Mouse (Mus musculus) stomach, embryonic 14.5 days (tissue): ENCODE measurements around the gene Tet1. TPM values are rescaled to one million over a fixed set of nuclear protein-coding genes. Genes with fewer than 3 reads are reported as not detected.
A peak's percentile ranks its signal among the peaks of the same experiment; 100 is the strongest.
"Not testable (repeated sequence)": the region's sequence is repeated elsewhere in the genome, so short reads cannot be mapped to it uniquely, and the experiment has no call there.

ENCODE experiments used
- ATAC-seq: fragments of 200-750 bp; cut with Nextera tagmentation; 2 replicates; pipeline ENCODE4 v1.8.0; 2017; ENCODE audit warnings: low read depth, moderate TSS enrichment; ENCODE audit not compliant: insufficient number of reproducible peaks, insufficient read depth, low FRiP score
- H3K27ac ChIP-seq: fragments of 300-500 bp; sonication (generic); 2 replicates; pipeline ENCODE4 v1.5.1; 2014; ENCODE audit warnings: mild to moderate bottlenecking, low read length, moderate library complexity, mixed read lengths
- H3K27me3 ChIP-seq: fragments of 300-500 bp; sonication (generic); 2 replicates; pipeline ENCODE4 v1.6.1; 2014; ENCODE audit warnings: low read length, control low read depth, mixed read lengths; ENCODE audit not compliant: control insufficient read depth, insufficient read depth
- H3K36me3 ChIP-seq: fragments of 300-500 bp; sonication (generic); 2 replicates; pipeline ENCODE4 v1.6.1; 2014; ENCODE audit warnings: mild to moderate bottlenecking, control low read depth, low read length, moderate library complexity, mixed read lengths; ENCODE audit not compliant: control insufficient read depth, insufficient read depth
- H3K4me1 ChIP-seq: fragments of 300-500 bp; sonication (generic); 2 replicates; pipeline ENCODE4 v1.6.1; 2014; ENCODE audit warnings: low read length, control low read depth, mixed read lengths; ENCODE audit not compliant: control insufficient read depth, insufficient read depth
- H3K4me2 ChIP-seq: fragments of 300-500 bp; sonication (generic); replicated peaks from 2 replicates; pipeline ENCODE4 v1.6.1; 2014; ENCODE audit warnings: low read depth, low read length, control low read depth
- H3K4me3 ChIP-seq: fragments of 300-500 bp; sonication (generic); 2 replicates; pipeline ENCODE4 v1.5.1; 2014; ENCODE audit warnings: low read depth, low read length, control low read depth
- H3K9ac ChIP-seq: fragments of 300-500 bp; sonication (generic); replicated peaks from 2 replicates; pipeline ENCODE4 v1.6.1; 2014; ENCODE audit warnings: low read depth, mild to moderate bottlenecking, control low read depth, low read length, moderate library complexity, mixed read lengths
- H3K9me3 ChIP-seq: fragments of 300-500 bp; sonication (generic); 2 replicates; pipeline ENCODE4 v1.6.1; 2016; ENCODE audit warnings: low read depth, low read length, control low read depth; ENCODE audit not compliant: control insufficient read depth
- WGBS: fragments of 180-500 bp; shearing (Covaris S2); extraction: QIAGEN DNeasy Blood & Tissue Kit; methylation state at CpG from one replicate; pipeline ENCODE4 v1.1.7; 2014; 5-methylcytosine and 5-hydroxymethylcytosine counted together
- polyA plus RNA-seq: library from polyadenylated mRNA; unstranded; fragments of >200 nt; fragmentation: Nextera tagmentation; extraction: Ambion mirVana; gene quantifications from 2 replicates; pipeline ENCODE4 v1.2.1, GENCODE M21; 2014

Gene Tet1
- 33.3 and 34.7 TPM in 2 replicates for polyA plus RNA-seq

DNA sequence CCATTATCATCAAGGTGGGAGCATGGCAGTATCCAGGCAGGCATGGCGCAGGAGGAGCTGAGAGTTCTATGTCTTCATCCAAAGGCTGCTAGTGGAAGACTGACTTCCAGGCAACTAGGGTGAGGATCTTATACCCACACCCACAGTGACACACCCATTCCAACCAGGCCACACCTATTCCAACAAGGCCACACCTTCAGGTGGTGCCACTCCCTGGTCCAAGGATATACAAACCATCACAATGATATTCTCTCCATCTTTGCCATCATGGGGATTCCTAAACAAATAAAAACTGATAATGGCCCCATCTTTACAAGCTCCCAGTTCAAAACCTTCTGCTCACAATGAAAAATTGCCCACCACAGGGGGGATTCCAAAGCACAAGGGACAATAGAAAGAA is at the start of gene Tet1:
TSS of gene Tet1 (minus strand) at position 101 of the 400 bp plus-strand sequence.
- ATAC-seq, result not testable (repeated sequence)

DNA sequence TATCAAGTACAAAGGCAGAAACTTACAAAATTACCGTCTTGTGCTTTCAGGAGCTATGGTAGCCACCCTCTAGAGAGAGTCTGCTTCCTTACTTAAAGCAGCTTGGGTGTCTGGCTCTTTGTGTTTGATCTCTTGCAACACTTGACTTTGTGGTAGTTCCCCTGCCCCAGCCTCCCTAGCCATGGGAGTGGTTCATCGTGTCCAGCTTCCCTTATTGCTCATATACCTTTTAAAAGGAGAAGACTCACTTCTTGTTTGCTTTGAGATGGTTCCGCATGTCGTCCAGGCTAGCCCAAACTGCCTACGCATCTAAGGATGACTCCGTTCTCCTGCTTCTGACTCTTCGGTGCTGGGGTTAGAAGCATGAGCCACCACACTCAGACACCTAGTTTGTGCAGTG is 39.8 kb upstream of the Tet1 start:
- ATAC-seq, result no peak
- no peaks in the 10 kb centered on the region for H3K27me3 ChIP-seq
- no peak overlapping the region for H3K4me2 ChIP-seq
- 94% methylated on average over 7 of the region's 7 CpGs for WGBS
- peaks cover 4% of the 10 kb centered on the region for H3K36me3 ChIP-seq
- H3K9ac ChIP-seq, result no peak overlapping the region
- H3K27ac ChIP-seq, result no peak overlapping the region
- peaks cover 4% of the 10 kb centered on the region; the same call in 1 of the 2 replicates for H3K4me1 ChIP-seq
- H3K4me3 ChIP-seq, result no peak overlapping the region
- no peaks in the 10 kb centered on the region for H3K9me3 ChIP-seq

More for the DNA sequence above, at the start of gene Tet1:
- not testable (repeated sequence) for H3K4me2 ChIP-seq, H3K4me1 ChIP-seq, H3K36me3 ChIP-seq, H3K27ac ChIP-seq, H3K4me3 ChIP-seq, H3K27me3 ChIP-seq, H3K9ac ChIP-seq, H3K9me3 ChIP-seq
- WGBS, result no CpG with 5 or more reads among the region's 1 CpGs

DNA sequence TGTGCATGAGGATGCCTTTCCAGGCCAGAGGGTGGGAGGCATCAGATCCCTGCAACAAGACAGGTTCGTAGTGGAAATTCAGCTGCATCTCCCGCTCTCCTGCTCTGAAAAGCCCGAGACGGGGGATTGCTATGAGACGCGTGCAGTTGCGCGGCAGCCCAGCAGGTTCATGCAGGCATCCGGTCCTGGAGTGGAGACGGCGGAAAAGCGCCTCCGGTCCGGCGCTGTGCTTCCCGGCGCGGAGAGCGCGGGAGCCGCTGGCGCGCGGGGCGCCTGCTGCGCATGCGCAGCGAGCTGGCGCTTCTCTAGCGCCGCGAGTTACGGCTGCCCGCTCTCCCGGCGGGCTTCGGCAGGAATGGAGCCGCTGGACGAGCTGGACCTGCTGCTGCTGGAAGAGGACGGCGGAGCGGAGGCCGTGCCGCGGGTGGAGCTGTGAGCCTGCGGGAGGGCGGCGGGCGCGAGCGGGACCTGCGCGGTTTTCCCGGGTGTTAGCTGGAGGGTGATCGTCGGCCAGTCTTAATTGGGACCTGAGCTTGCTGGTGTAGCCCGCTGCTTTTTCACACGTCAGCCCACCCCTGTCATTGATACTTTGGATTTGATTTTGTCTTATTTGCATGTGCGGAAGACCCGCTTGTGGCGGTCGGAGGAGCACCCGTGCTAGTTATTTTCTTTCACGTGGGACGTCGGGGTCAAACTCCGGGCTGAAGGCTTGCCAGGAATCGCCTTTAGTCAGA is 38.1 kb upstream of the Tet1 start, which contains the start of gene Dna2:
TSS of gene Dna2 (plus strand) at position 289 of the 734 bp plus-strand sequence.
- peak within 1 kb of the TSS; percentile 78; the same call in 1 of the 2 replicates for H3K27ac ChIP-seq
- H3K27me3 ChIP-seq, result no peaks in the 10 kb centered on the region
- peak; percentile 90 for ATAC-seq
- no peaks in the 10 kb centered on the region for H3K9me3 ChIP-seq
- peak within 1 kb of the TSS; percentile 53 for H3K4me2 ChIP-seq
- 0% methylated on average over 68 of the region's 68 CpGs for WGBS
- H3K4me1 ChIP-seq, result peaks cover 4% of the 10 kb centered on the region; the same call in 1 of the 2 replicates
- H3K9ac ChIP-seq, result peak within 1 kb of the TSS; percentile 60
- peak within 1 kb of the TSS; percentile 63 for H3K4me3 ChIP-seq
- H3K36me3 ChIP-seq, result peaks cover 8% of the 10 kb centered on the region

GRCm38 (mm10) chr10:62944975-62945580 is 36.3 kb upstream of the Tet1 start:
- Histone ChIP-seq H3K9me3 (no peaks in the 10 kb centered on the region), H3K9ac (no peak overlapping the region), H3K4me1 (peaks cover 4% of the 10 kb centered on the region; the same call in 1 of the 2 replicates), H3K36me3 (peaks cover 8% of the 10 kb centered on the region), H3K4me2 (no peak overlapping the region), H3K27me3 (no peaks in the 10 kb centered on the region), H3K27ac (no peak overlapping the region), H3K4me3 (no peak overlapping the region)
- no peak for ATAC-seq
- WGBS, result 89% methylated on average over 10 of the region's 10 CpGs

GRCm38 (mm10) chr10:62932381-62932780 is 23.6 kb upstream of the Tet1 start:
- Histone ChIP-seq H3K27ac (no peak overlapping the region), H3K9me3 (no peaks in the 10 kb centered on the region), H3K4me1 (no peaks in the 10 kb centered on the region), H3K4me3 (no peak overlapping the region), H3K27me3 (no peaks in the 10 kb centered on the region), H3K9ac (no peak overlapping the region), H3K4me2 (no peak overlapping the region), H3K36me3 (peaks cover 19% of the 10 kb centered on the region)
- ATAC-seq, result no peak
- WGBS, result 89% methylated on average over 1 of the region's 1 CpGs

- H3K4me2 ChIP-seq, result no peak overlapping the region
- H3K9ac ChIP-seq, result no peak overlapping the region
- no peaks in the 10 kb centered on the region for H3K9me3 ChIP-seq
- H3K36me3 ChIP-seq, result peaks cover 5% of the 10 kb centered on the region; the same call in 1 of the 2 replicates
- H3K4me3 ChIP-seq, result no peak overlapping the region
- ATAC-seq, result no peak
- WGBS, result 84% methylated on average over 4 of the region's 4 CpGs
- no peaks in the 10 kb centered on the region for H3K27me3 ChIP-seq
- no peaks in the 10 kb centered on the region for H3K4me1 ChIP-seq
- no peak overlapping the region for H3K27ac ChIP-seq
Measured at GRCm38 (mm10) chr10:62924096-62924635, 15.4 kb upstream of the Tet1 start.

- peak overlapping the region; percentile 93 for H3K4me3 ChIP-seq
- peak; percentile 64; the same call in 1 of the 2 replicates for ATAC-seq
- H3K4me2 ChIP-seq, result peak overlapping the region; percentile 81
- under 1% methylated on average over 29 of the region's 29 CpGs for WGBS
- H3K4me1 ChIP-seq, result no peaks in the 10 kb centered on the region
- no peaks in the 10 kb centered on the region for H3K36me3 ChIP-seq
- H3K9me3 ChIP-seq, result no peaks in the 10 kb centered on the region
- H3K27ac ChIP-seq, result peak overlapping the region; percentile 61
- peak overlapping the region; percentile 90 for H3K9ac ChIP-seq
- H3K27me3 ChIP-seq, result no peaks in the 10 kb centered on the region
Measured at GRCm38 (mm10) chr10:62920766-62921156, 12.0 kb upstream of the Tet1 start.

DNA sequence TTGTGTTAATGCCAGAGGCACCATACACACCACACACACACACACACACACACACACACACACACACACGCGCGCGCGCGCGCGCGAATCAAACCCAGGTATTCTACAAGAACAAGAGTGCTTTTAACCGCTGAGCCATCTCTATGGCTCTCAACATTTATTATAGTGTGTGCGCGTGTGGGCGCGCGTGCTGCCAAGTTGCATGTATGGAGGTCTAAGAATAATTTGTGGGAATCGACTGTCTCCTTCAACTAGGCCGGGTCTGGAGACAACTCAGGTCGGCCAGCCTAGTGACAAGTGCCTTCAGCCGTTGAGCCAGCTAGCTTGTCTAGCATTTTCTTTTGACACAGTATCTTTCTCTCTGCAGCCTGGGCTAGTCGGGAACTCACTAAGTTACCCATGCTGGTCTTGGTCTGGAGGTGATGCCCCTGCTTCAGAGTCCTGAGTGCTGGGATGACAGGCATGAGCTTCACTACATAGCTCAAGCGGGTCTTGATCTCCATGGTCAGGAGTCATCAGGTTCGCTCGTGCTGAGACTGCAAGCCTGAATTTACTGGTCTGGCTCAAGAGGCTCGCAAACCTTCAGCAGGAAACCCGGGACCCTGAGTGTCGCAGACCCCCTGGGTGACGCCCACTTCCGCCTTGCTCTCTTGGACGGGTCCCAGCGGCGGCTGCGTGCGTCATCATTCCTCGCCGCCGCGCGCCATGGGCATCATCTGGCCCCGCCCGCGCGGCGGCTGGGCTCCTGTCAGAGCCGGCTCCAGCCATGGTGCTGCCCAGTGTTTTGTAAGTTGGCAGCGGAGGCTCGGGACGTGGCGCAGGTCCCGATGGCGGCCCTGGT is 11.3 kb upstream of the Tet1 start, which contains the start of gene Slc25a16:
TSS of gene Slc25a16 (plus strand) at position 709 of the 841 bp plus-strand sequence.
- no peaks in the 10 kb centered on the region for H3K9me3 ChIP-seq
- peak within 1 kb of the TSS; percentile 90 for H3K9ac ChIP-seq
- H3K27ac ChIP-seq, result peak within 1 kb of the TSS; percentile 76
- peak; percentile 98 for ATAC-seq
- peak within 1 kb of the TSS; percentile 93 for H3K4me3 ChIP-seq
- 6% methylated on average over 50 of the region's 50 CpGs for WGBS
- peak within 1 kb of the TSS; percentile 81 for H3K4me2 ChIP-seq
- H3K4me1 ChIP-seq, result no peaks in the 10 kb centered on the region
- no peaks in the 10 kb centered on the region for H3K27me3 ChIP-seq
- no peaks in the 10 kb centered on the region for H3K36me3 ChIP-seq
